Mouse (Mus musculus) ES-E14 (cell line): Measurements from ENCODE around the gene Mrps7.

Experiments used
- CHD2 ChIP-seq: IDR thresholded peaks from 2 replicates; pipeline ENCODE4 v1.6.1; 2014; ENCODE audit warnings: mild to moderate bottlenecking, low read depth, low read length, inconsistent platforms
- HCFC1 ChIP-seq: IDR thresholded peaks from 2 replicates; pipeline ENCODE4 v1.6.1; 2012; ENCODE audit warnings: low read length, inconsistent platforms, borderline replicate concordance; ENCODE audit not compliant: insufficient read depth
- MAFK ChIP-seq: IDR thresholded peaks from 2 replicates; pipeline ENCODE4 v1.6.1; 2014; ENCODE audit warnings: mild to moderate bottlenecking, low read depth, low read length, inconsistent platforms; ENCODE audit not compliant: insufficient read depth
- ZC3H11A ChIP-seq: IDR thresholded peaks from 2 replicates; pipeline ENCODE4 v1.6.1; 2012; ENCODE audit warnings: low read depth, mild to moderate bottlenecking, inconsistent platforms, low read length, borderline replicate concordance
- ZNF384 ChIP-seq: IDR thresholded peaks from 2 replicates; pipeline ENCODE4 v1.6.1; 2012; ENCODE audit warnings: low read depth, low read length, inconsistent platforms

GRCm38 (mm10) chr11:115616893-115617292, 13.2 kb downstream of the Mrps7 start:
- TF ChIP-seq CHD2, result no peak
- no peak for TF ChIP-seq ZC3H11A
- no peak for TF ChIP-seq HCFC1
- no peak for TF ChIP-seq ZNF384
- TF ChIP-seq MAFK, result no peak
